ENCODE assay signal across 30 mouse cellular contexts in the genomic region with DNA sequence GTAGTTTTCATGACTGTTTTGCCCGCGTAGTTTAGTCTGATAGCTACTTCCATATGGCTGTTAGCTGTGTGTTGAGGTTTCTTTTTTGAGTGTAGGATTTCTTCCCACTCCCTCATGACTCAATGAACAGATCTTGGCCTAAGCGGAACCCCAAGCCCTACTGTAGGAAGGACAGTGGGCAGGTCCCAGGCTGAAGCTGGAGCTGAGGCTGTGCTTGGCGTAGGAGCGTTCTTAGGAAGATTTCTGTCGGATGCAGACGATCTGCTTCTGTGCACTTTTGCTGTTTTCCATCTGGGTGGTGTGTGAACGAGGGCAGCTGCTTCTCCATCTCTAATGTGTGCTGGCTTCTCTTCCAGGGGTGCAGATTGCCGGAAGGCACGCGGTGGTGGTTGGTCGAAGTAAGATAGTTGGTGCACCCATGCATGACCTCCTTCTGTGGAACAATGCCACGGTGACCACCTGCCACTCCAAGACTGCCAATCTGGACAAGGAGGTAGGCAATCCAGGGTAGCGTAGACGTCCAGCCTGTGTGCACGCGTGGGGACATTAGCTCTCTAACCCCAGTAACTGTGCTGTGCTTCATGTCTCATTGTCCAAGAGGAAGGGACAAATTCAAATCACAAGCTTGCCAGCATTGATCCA. TPM values are rescaled to one million over a fixed set of nuclear protein-coding genes. Genes with fewer than 3 reads are reported as not detected.
DNase-seq lines count a peak whose midpoint lies in the region; ATAC-seq lines count a peak whose summit lies in the region.
"Had no signal": no experiment of that assay in that cellular context is flagged by ENCODE, and none has a peak within 500 bp of the region (broad histone marks: within the 10 kb centered on the region; RNA-seq: fewer than 3 reads in every experiment).

No protein-coding gene starts in this region.

- no peak overlapping the region for H3K4me2 ChIP-seq in heart, embryonic 15.5 days
- H3K4me2 ChIP-seq: embryonic facial prominence, embryonic 13.5 days; midbrain, embryonic 15.5 days; neural tube, embryonic 12.5 days had no signal

- intact Hi-C loops in left cerebral cortex, postnatal 14 days (cut with DNase I), result no loop called here

- no peaks in the 10 kb centered on the region for H3K27me3 ChIP-seq in heart, embryonic 15.5 days
- H3K27me3 ChIP-seq: embryonic facial prominence, embryonic 13.5 days; midbrain, embryonic 15.5 days; neural tube, embryonic 12.5 days had no signal

- H3K9me3 ChIP-seq in heart, embryonic 15.5 days (replicated peaks), result no peaks in the 10 kb centered on the region
- H3K9me3 ChIP-seq: embryonic facial prominence, embryonic 13.5 days; limb, embryonic 10.5 days; midbrain, embryonic 15.5 days; neural tube, embryonic 12.5 days had no signal

- H3K27ac ChIP-seq in heart, embryonic 15.5 days, result no peak overlapping the region
- H3K27ac ChIP-seq: embryonic facial prominence, embryonic 13.5 days; heart, adult 2 months; limb, embryonic 10.5 days; macrophage; midbrain, embryonic 15.5 days; neural tube, embryonic 12.5 days had no signal

- no peak overlapping the region for H3K9ac ChIP-seq in heart, embryonic 15.5 days
- H3K9ac ChIP-seq: embryonic facial prominence, embryonic 13.5 days; liver, postnatal 0 days; midbrain, embryonic 15.5 days; neural tube, embryonic 12.5 days had no signal

- WGBS in heart, embryonic 15.5 days, result 88% methylated on average over 17 of the region's 17 CpGs

- peak; percentile 75 to 77 for DNase-seq in cerebellum, postnatal 14 days
- no peak for DNase-seq in cerebellum, postnatal 36 days
- no peak for DNase-seq in heart, adult 18-20 months
- DNase-seq in left cerebral cortex, adult 18-20 months (ENCODE audit: low spot score in 2 of 2), result peak; percentile 28 to 57
- DNase-seq in left cerebral cortex, postnatal 14 days (ENCODE audit: low spot score in 2 of 2), result no peak
- DNase-seq in brain, adult 2 months (ENCODE audit: low read depth, low spot score), result peak; percentile 82
- DNase-seq in urinary bladder, adult 2 months (ENCODE audit: low spot score), result no peak
- DNase-seq: embryo, embryonic 11 days; gastrocnemius, postnatal 25 days; heart, adult 2 months; kidney, adult 8-10 months; kidney, postnatal 10 days; liver, postnatal 0 days; thymus, adult 18-20 months; thymus, postnatal 36 days had no signal

- H3K4me1 ChIP-seq in heart, embryonic 15.5 days (replicated peaks), result peaks cover 6% of the 10 kb centered on the region
- H3K4me1 ChIP-seq: embryonic facial prominence, embryonic 13.5 days; limb, embryonic 10.5 days; neural tube, embryonic 12.5 days had no signal

- no peak overlapping the region for H3K4me3 ChIP-seq in heart, embryonic 15.5 days
- H3K4me3 ChIP-seq: embryonic facial prominence, embryonic 13.5 days; erythroblast, embryonic 14.5 days; heart, adult 2 months; limb, embryonic 10.5 days; midbrain, embryonic 15.5 days; neural tube, embryonic 12.5 days had no signal

- 0 out of 2 replicates have a peak, but pooled peaks have one; percentile 35 for ATAC-seq in heart, embryonic 15.5 days (replicated peaks; ENCODE audit: insufficient number of reproducible peaks, insufficient read depth, low FRiP score, low read depth)
- ATAC-seq: inflammation-experienced regulatory T-cells, adult 6 months; liver, postnatal 0 days; lung, postnatal 0 days; midbrain, embryonic 15.5 days had no signal

- peaks cover 15% of the 10 kb centered on the region for H3K36me3 ChIP-seq in heart, embryonic 15.5 days
- H3K36me3 ChIP-seq: midbrain, embryonic 15.5 days had no signal

RNA-seq across cellular contexts. Expression of gene Mthfd1, which starts 27.6 kb away (rescaled TPM):
- polyA plus RNA-seq in heart, embryonic 15.5 days (2015; fragmentation: Nextera tagmentation; extraction: Ambion mirVana), result 35.1 and 44.4 TPM in 2 replicates
- total RNA-seq in heart, adult 18-20 months (2021), result 10 to 100 TPM; 25.6 to 27.9 TPM
- 10 to 100 TPM; 36.6 to 38.1 TPM for total RNA-seq in left cerebral cortex, adult 18-20 months (2021)
- 10 to 100 TPM; 35.8 to 36.6 TPM for total RNA-seq in left cerebral cortex, postnatal 14 days (2021)
- polyA plus RNA-seq in urinary bladder, adult 2 months (2012; rRNA removed), result 28.9 and 31.0 TPM in 2 replicates

RNA-seq across cellular contexts. Expression of gene Tex21, which starts 36.1 kb away (rescaled TPM):
- not detected in 2 replicates for polyA plus RNA-seq in heart, embryonic 15.5 days (2015; fragmentation: Nextera tagmentation; extraction: Ambion mirVana)
- total RNA-seq in heart, adult 18-20 months (2021), result not detected
- not detected for total RNA-seq in left cerebral cortex, adult 18-20 months (2021)
- total RNA-seq in left cerebral cortex, postnatal 14 days (2021), result not detected
- polyA plus RNA-seq in urinary bladder, adult 2 months (2012; rRNA removed), result not detected in 2 replicates
- total RNA-seq: adrenal gland, postnatal 25 days; gastrocnemius, postnatal 25 days; heart, adult 2 months; heart, postnatal 4 days; layer of hippocampus, postnatal 14 days had no signal
- polyA plus RNA-seq: cerebellum, adult 2 months; embryonic facial prominence, embryonic 13.5 days; erythroblast, embryonic 14.5 days; forebrain, embryonic 16.5 days; heart, adult 2 months; inflammation-experienced regulatory T-cells, adult 6 months; limb, embryonic 10.5 days; liver, postnatal 0 days; lung, postnatal 0 days; macrophage; midbrain, embryonic 15.5 days; neural tube, embryonic 12.5 days; stomach, embryonic 16.5 days had no signal

RNA-seq across cellular contexts. Expression of gene Akap5, which starts 42.0 kb away (rescaled TPM):
- polyA plus RNA-seq in heart, embryonic 15.5 days (2015; fragmentation: Nextera tagmentation; extraction: Ambion mirVana), result 2.9 and 4.0 TPM in 2 replicates
- under 1 TPM; 0.46 to 0.52 TPM for total RNA-seq in heart, adult 18-20 months (2021)
- 10 to 100 TPM; 81.5 to 81.9 TPM for total RNA-seq in left cerebral cortex, adult 18-20 months (2021)
- 100 to 1,000 TPM; 109 to 111 TPM for total RNA-seq in left cerebral cortex, postnatal 14 days (2021)
- polyA plus RNA-seq in urinary bladder, adult 2 months (2012; rRNA removed), result 4.6 and 7.6 TPM in 2 replicates

Comparison
In these comparisons a context has a peak if more than half of its experiments do, and no peak if none do; other contexts are left out.
1. DNase-seq: peak in cerebellum, postnatal 14 days (2 of 2), left cerebral cortex, adult 18-20 months (2 of 2) and brain, adult 2 months (single experiment); none in cerebellum, postnatal 36 days (0 of 2), heart, adult 18-20 months (0 of 2), left cerebral cortex, postnatal 14 days (0 of 2) and urinary bladder, adult 2 months (single experiment).
2. RNA of gene Akap5, which starts 42.0 kb away (total RNA-seq): 109 to 111 TPM in left cerebral cortex, postnatal 14 days and 81.5 to 81.9 TPM in left cerebral cortex, adult 18-20 months; 0.46 to 0.52 TPM in heart, adult 18-20 months; every median in the first group is over 10 times any median in the second.